Mouse (Mus musculus) erythroblast, embryonic 14.5 days (primary cell): Measurements from ENCODE around the gene Aldh16a1.

ENCODE experiments used
- GATA1 ChIP-seq: IDR thresholded peaks from 2 replicates; pipeline ENCODE4 v1.6.1; 2012; ENCODE audit warnings: low read length, inconsistent platforms, mixed read lengths
- TAL1 ChIP-seq: IDR thresholded peaks from 3 replicates; pipeline ENCODE4 v1.6.1; 2012; ENCODE audit warnings: low read length, inconsistent platforms, mixed read lengths

DNA sequence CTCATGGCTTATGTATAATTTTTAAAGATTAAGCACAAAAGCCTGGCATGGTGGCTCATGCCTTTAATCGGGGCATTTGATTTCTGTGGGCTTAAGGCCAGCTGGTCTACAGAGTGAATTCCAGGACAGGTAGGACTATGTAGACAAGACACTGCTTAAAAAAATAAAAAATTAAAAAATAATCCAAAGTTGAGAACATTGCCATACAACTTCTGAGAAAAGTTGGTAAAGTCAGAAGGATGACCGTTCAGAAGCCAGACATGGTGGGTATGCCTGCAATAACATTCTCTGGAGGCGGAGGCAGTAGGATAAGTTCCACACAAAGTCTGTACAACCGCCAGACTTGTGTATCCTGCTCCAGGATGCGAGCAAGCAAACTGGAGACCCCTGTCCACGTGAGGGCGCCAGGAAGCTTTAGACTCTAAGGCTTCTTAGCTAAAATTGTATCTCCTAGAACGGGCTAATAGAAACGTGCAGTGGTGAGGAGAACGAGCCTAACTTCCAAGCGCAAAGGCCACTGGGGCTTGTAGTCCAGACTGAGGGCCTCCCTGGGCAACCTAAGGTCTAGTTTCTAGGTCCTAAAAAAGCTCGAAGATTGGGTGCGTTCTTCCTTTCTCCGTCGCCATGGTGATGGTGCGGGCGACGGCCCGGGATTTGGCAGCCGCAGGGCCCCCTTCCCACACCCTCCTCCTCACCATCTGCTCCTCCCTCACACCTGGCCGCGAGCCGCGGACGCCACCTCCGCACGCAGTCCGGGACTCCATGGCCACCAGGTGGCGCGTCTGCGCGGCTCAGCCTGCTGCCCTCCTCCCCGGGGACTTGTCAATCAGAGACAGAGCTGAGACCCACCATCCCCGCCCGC, 7.5 kb upstream of the Aldh16a1 start:
- no peak for TF ChIP-seq TAL1
- no peak for TF ChIP-seq GATA1
